In the genomic region with DNA sequence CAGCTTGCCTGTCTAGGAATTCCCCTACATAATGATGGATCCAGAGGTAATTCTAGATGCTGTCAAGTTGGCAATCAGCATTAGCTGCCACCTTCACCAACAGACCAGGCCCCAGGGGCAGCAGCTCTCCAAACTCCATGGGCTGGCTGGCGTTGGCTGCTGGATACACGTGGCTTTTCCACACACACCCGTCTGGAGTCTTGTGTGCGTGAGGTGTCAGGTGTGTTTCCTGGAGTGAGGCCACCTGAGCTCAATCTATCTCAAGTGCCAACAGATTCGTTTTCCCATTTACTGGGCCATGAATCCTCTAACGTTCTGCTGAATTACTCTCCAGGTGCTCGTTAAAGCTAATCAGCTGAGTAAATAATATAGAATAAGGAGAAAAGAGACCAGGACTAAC, we compare ENCODE assay signal across 17 mouse cellular contexts.
A peak's percentile ranks its signal among the peaks of the same experiment; 100 is the strongest.
DNase-seq lines count a peak whose midpoint lies in the region; ATAC-seq lines count a peak whose summit lies in the region.
"Had no signal": no experiment of that assay in that cellular context is flagged by ENCODE, and none has a peak within 500 bp of the region (broad histone marks: within the 10 kb centered on the region; RNA-seq: fewer than 3 reads in every experiment).

No protein-coding gene starts in this region.

- H3K9ac ChIP-seq in kidney, embryonic 15.5 days, result no peak overlapping the region
- H3K9ac ChIP-seq in kidney, embryonic 16.5 days (replicated peaks; ENCODE audit: low read length), result no peak overlapping the region
- H3K9ac ChIP-seq: embryonic facial prominence, embryonic 13.5 days; heart, embryonic 15.5 days; limb, embryonic 15.5 days had no signal

- no peaks in the 10 kb centered on the region for H3K36me3 ChIP-seq in kidney, embryonic 15.5 days
- no peaks in the 10 kb centered on the region for H3K36me3 ChIP-seq in kidney, embryonic 16.5 days (ENCODE audit: insufficient read depth, low read length)
- H3K36me3 ChIP-seq: embryonic facial prominence, embryonic 13.5 days; heart, embryonic 15.5 days; limb, embryonic 15.5 days had no signal

- H3K9me3 ChIP-seq in kidney, embryonic 15.5 days (replicated peaks), result no peaks in the 10 kb centered on the region
- no peaks in the 10 kb centered on the region for H3K9me3 ChIP-seq in kidney, embryonic 16.5 days (ENCODE audit: low read length)
- H3K9me3 ChIP-seq: embryonic facial prominence, embryonic 13.5 days; heart, embryonic 15.5 days; limb, embryonic 15.5 days had no signal

- no peaks in the 10 kb centered on the region for H3K27me3 ChIP-seq in kidney, embryonic 15.5 days
- H3K27me3 ChIP-seq in kidney, embryonic 16.5 days (ENCODE audit: insufficient read depth, low read length), result no peaks in the 10 kb centered on the region
- H3K27me3 ChIP-seq: embryonic facial prominence, embryonic 13.5 days; heart, embryonic 15.5 days; limb, embryonic 15.5 days; Patski had no signal

- H3K4me2 ChIP-seq in kidney, embryonic 15.5 days, result peak overlapping the region; percentile 45
- H3K4me2 ChIP-seq in kidney, embryonic 16.5 days (replicated peaks; ENCODE audit: low read depth, low read length), result no peak overlapping the region
- H3K4me2 ChIP-seq: embryonic facial prominence, embryonic 13.5 days; heart, embryonic 15.5 days; limb, embryonic 15.5 days had no signal

- no peak for ATAC-seq in kidney, embryonic 15.5 days (replicated peaks; ENCODE audit: low FRiP score)
- no peak for ATAC-seq in kidney, embryonic 16.5 days (ENCODE audit: low FRiP score, low TSS enrichment)
- ATAC-seq: inflammation-experienced regulatory T-cells, adult 6 months; Patski had no signal

- H3K4me1 ChIP-seq in kidney, embryonic 15.5 days, result peaks cover 42% of the 10 kb centered on the region
- H3K4me1 ChIP-seq in kidney, embryonic 16.5 days (ENCODE audit: insufficient read depth, low read length), result peaks cover 34% of the 10 kb centered on the region

- DNase-seq in cerebellum, adult 9-11 months, result peak; percentile 42
- no peak for DNase-seq in cerebellum, postnatal 36 days
- peak; percentile 0 for DNase-seq in urinary bladder, postnatal 25 days (ENCODE audit: low spot score)
- no peak for DNase-seq in urinary bladder, postnatal 36 days (ENCODE audit: low spot score in 2 of 2)
- no peak for DNase-seq in gastrocnemius, postnatal 36 days
- DNase-seq in ovary, adult 18-20 months (ENCODE audit: low spot score), result no peak
- DNase-seq: kidney, postnatal 14 days; layer of hippocampus, postnatal 36 days; lung, adult 2 months; right cerebral cortex, postnatal 4 days had no signal

- H3K4me3 ChIP-seq in kidney, embryonic 15.5 days (replicated peaks), result no peak overlapping the region
- no peak overlapping the region for H3K4me3 ChIP-seq in kidney, embryonic 16.5 days (ENCODE audit: low read length)
- H3K4me3 ChIP-seq: embryonic facial prominence, embryonic 13.5 days; heart, embryonic 15.5 days; limb, embryonic 15.5 days had no signal

- 33% methylated on average over 7 of the region's 7 CpGs for WGBS in kidney, embryonic 15.5 days
- 27% methylated on average over 7 of the region's 7 CpGs for WGBS in kidney, embryonic 16.5 days

- peak overlapping the region; percentile 76; the same call in 1 of the 2 replicates for H3K27ac ChIP-seq in kidney, embryonic 15.5 days
- H3K27ac ChIP-seq in kidney, embryonic 16.5 days (ENCODE audit: low read length), result no peak overlapping the region
- H3K27ac ChIP-seq: embryonic facial prominence, embryonic 13.5 days; heart, embryonic 15.5 days; limb, embryonic 15.5 days had no signal

- intact Hi-C loops in gastrocnemius, postnatal 36 days (cut with DNase I), result no loop called here

Comparison
In these comparisons a context has a peak if more than half of its experiments do, and no peak if none do; other contexts are left out.
1. DNase-seq: peak in cerebellum, adult 9-11 months (single experiment) and urinary bladder, postnatal 25 days (single experiment); none in cerebellum, postnatal 36 days (0 of 2), urinary bladder, postnatal 36 days (0 of 2), gastrocnemius, postnatal 36 days (0 of 2) and ovary, adult 18-20 months (single experiment).